Mouse (Mus musculus) liver, embryonic 14.5 days (tissue): ENCODE results near the gene Actb.

ENCODE experiments used
- CTCF ChIP-seq: IDR thresholded peaks from 2 replicates; pipeline ENCODE4 v1.5.1; 2016; ENCODE audit warnings: antibody characterized with exemption, low read depth, control low read depth
- EP300 ChIP-seq: IDR thresholded peaks from 2 replicates; pipeline ENCODE4 v1.6.1; 2016; ENCODE audit warnings: antibody characterized with exemption, low read depth

- TF ChIP-seq CTCF (no peak), EP300 (no peak)
Measured at GRCm38 (mm10) chr5:142886761-142887160, 19.8 kb downstream of the Actb start.
